Mouse (Mus musculus): ENCODE data around the gene Magi3.

DNA sequence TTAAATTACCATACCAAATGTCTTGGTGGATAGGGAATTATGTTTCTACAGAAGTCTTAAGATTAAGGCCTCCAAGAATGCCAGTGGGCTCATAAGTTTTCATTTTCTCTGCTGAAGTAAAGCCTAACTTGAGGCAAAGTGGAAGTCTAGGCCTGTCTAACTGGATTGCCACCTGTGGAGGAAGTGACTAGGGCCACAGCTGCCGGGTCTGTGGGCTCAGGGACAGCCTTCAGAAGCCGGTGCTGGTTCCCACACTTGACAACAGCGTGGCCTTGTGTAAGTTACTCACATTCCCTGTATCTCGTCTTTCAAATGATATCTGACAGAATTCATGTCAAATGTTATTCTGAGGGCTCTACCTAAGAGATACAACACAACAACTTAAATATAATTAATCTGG lies 27.7 kb upstream of the Magi3 start:
- TF ChIP-seq CTCF (IDR thresholded peaks at IDR 0.05; ENCODE audit: control insufficient read depth, insufficient read depth, insufficient read length) (no peak), MAX (IDR thresholded peaks at IDR 0.05) (no peak), USF1 (IDR thresholded peaks at IDR 0.05; ENCODE audit: low read depth) (no peak), MYOD1 (IDR thresholded peaks at IDR 0.05; ENCODE audit: control insufficient read depth, insufficient read length, low read depth) (no peak), CEBPB (IDR thresholded peaks at IDR 0.05; ENCODE audit: low read depth) (no peak), MYOG (IDR thresholded peaks at IDR 0.05; ENCODE audit: control insufficient read depth, extremely low read depth, insufficient read length) (no peak), FOSL1 (IDR thresholded peaks at IDR 0.05; ENCODE audit: insufficient read depth, low read length, poor library complexity, severe bottlenecking) (no peak)
